Mouse (Mus musculus): ENCODE results near the gene Ceacam14. TPM values are rescaled to one million over a fixed set of nuclear protein-coding genes. Genes with fewer than 3 reads are reported as not detected.

The Ceacam14 gene
- total RNA-seq (2014; rRNA removed) (not detected in 2 replicates), polyA plus RNA-seq (2015; fragmentation: Nextera tagmentation; extraction: Ambion mirVana) (not detected in 2 replicates)

DNA sequence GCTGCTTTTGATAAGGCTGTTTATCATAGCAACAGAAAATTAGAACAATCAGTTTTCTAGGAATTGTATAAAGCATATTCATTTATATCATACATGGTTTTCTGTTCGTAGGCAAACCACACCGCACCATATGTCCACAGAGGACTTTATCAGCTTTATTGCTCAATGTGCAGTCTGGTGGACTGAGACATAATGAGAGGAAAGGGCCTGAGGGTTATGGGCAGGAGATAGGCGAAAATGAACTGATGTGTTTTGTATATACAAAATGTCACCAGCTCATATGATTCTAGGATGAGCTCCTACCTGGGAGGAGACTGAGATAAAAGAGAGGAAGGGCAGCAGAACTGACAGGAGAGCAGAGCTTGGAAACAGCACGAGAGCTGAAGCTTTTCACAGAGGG, at the start of gene Ceacam14:
TSS of gene Ceacam14 (plus strand) at position 301 of the 400 bp plus-strand sequence.
- no peak within 1 kb of the TSS for H3K9ac ChIP-seq (replicated peaks; ENCODE audit: low read length)
- H3K27ac ChIP-seq: no peak within 1 kb of the TSS
- no peak within 1 kb of the TSS for H3K4me2 ChIP-seq (ENCODE audit: low read depth, low read length)
- H3K4me3 ChIP-seq (ENCODE audit: low read length): no peak within 1 kb of the TSS
- WGBS: 67% methylated on average over 4 of the region's 4 CpGs
- ATAC-seq (no peak), DNase-seq (ENCODE audit: low spot score) (no peak)
- no peak for TF ChIP-seq CTCF (IDR thresholded peaks at IDR 0.05; ENCODE audit: low read depth)
- peaks cover 24% of the 10 kb centered on the region; the same call in 1 of the 2 replicates for H3K9me3 ChIP-seq (ENCODE audit: low read length)
- no peaks in the 10 kb centered on the region for H3K27me3 ChIP-seq (ENCODE audit: insufficient read depth, low read length)
- no peaks in the 10 kb centered on the region for H3K4me1 ChIP-seq (ENCODE audit: insufficient read depth, low read length)
- no peaks in the 10 kb centered on the region for H3K36me3 ChIP-seq (ENCODE audit: insufficient read depth, low read length)

Other genes starting within 250 kb of the Ceacam14 start
- not detected in 2 replicates for gene Ceacam5, start 99.4 kb upstream of the Ceacam14 start, total RNA-seq (2014; rRNA removed)
- gene Ceacam5, start 99.4 kb upstream of the Ceacam14 start, polyA plus RNA-seq (2015; fragmentation: Nextera tagmentation; extraction: Ambion mirVana): not detected in 2 replicates
- gene Gm5155, start 59.1 kb downstream of the Ceacam14 start, total RNA-seq (2014; rRNA removed): not detected in 2 replicates
- not detected in 2 replicates for gene Gm5155, start 59.1 kb downstream of the Ceacam14 start, polyA plus RNA-seq (2015; fragmentation: Nextera tagmentation; extraction: Ambion mirVana)
- gene Ceacam11, start 159.5 kb downstream of the Ceacam14 start, total RNA-seq (2014; rRNA removed): not detected in 2 replicates
- gene Ceacam11, start 159.5 kb downstream of the Ceacam14 start, polyA plus RNA-seq (2015; fragmentation: Nextera tagmentation; extraction: Ambion mirVana): not detected in 2 replicates
- not detected in 2 replicates for gene Ceacam13, start 197.3 kb downstream of the Ceacam14 start, total RNA-seq (2014; rRNA removed)
- not detected in 2 replicates for gene Ceacam13, start 197.3 kb downstream of the Ceacam14 start, polyA plus RNA-seq (2015; fragmentation: Nextera tagmentation; extraction: Ambion mirVana)

Measured in hindbrain, postnatal 0 days (tissue).